Mouse (Mus musculus) intestine, embryonic 14.5 days (tissue): Measurements from ENCODE around the gene Nop9. TPM values are rescaled to one million over a fixed set of nuclear protein-coding genes. Genes with fewer than 3 reads are reported as not detected.
A peak's percentile ranks its signal among the peaks of the same experiment; 100 is the strongest.

Experiments
- ATAC-seq: fragments of 200-750 bp; cut with Nextera tagmentation; replicated peaks from 2 replicates; pipeline ENCODE4 v1.8.0; 2017; ENCODE audit warnings: low read depth, moderate number of reproducible peaks, moderate TSS enrichment, moderate library complexity; ENCODE audit not compliant: low FRiP score, low TSS enrichment
- DNase-seq: peaks from one replicate; pipeline ENCODE4 v3.0.0-alpha.2; 2018; ENCODE audit warnings: low spot score
- H3K27ac ChIP-seq: fragments of 300-500 bp; sonication (generic); 2 replicates; pipeline ENCODE4 v1.5.1; 2014; ENCODE audit warnings: low read depth, mild to moderate bottlenecking, control low read depth
- H3K27me3 ChIP-seq: fragments of 300-500 bp; sonication (generic); replicated peaks from 2 replicates; pipeline ENCODE4 v1.6.1; 2014; ENCODE audit warnings: low read length, control low read depth; ENCODE audit not compliant: control insufficient read depth, insufficient read depth
- H3K36me3 ChIP-seq: fragments of 300-500 bp; sonication (generic); 2 replicates; pipeline ENCODE4 v1.6.1; 2014; ENCODE audit warnings: low read length, control low read depth; ENCODE audit not compliant: control insufficient read depth, insufficient read depth
- H3K4me1 ChIP-seq: fragments of 300-500 bp; sonication (generic); replicated peaks from 2 replicates; pipeline ENCODE4 v1.6.1; 2014; ENCODE audit warnings: low read length, control low read depth, mixed read lengths; ENCODE audit not compliant: control insufficient read depth, insufficient read depth
- H3K4me2 ChIP-seq: fragments of 300-500 bp; sonication (generic); 2 replicates; pipeline ENCODE4 v1.6.1; 2014; ENCODE audit warnings: low read length
- H3K4me3 ChIP-seq: fragments of 300-500 bp; sonication (generic); 2 replicates; pipeline ENCODE4 v1.5.1; 2014; ENCODE audit warnings: low read depth, low read length, control low read depth, mixed read lengths
- H3K9ac ChIP-seq: fragments of 300-500 bp; sonication (generic); 2 replicates; pipeline ENCODE4 v1.6.1; 2014; ENCODE audit warnings: mild to moderate bottlenecking, low read length
- H3K9me3 ChIP-seq: fragments of 300-500 bp; sonication (generic); 2 replicates; pipeline ENCODE4 v1.6.1; 2016; ENCODE audit warnings: low read length, control low read depth; ENCODE audit not compliant: control insufficient read depth
- WGBS: fragments of 180-500 bp; shearing (Covaris S2); extraction: QIAGEN DNeasy Blood & Tissue Kit; methylation state at CpG from one replicate; pipeline ENCODE4 v1.1.7; 2014; 5-methylcytosine and 5-hydroxymethylcytosine counted together
- polyA plus RNA-seq: library from polyadenylated mRNA; unstranded; fragments of >200 nt; fragmentation: Nextera tagmentation; extraction: Ambion mirVana; gene quantifications from 2 replicates; pipeline ENCODE4 v1.2.1, GENCODE M21; 2014

Nop9 gene
- polyA plus RNA-seq: 42.8 and 45.0 TPM in 2 replicates

GRCm38 (mm10) chr14:55745180-55745860 lies at the start of gene Nop9, which contains the start of gene Dhrs1:
Gene Nop9 (plus strand): TSS chr14:55745693.
Gene Dhrs1 (minus strand): TSS chr14:55745690.
- H3K4me3 ChIP-seq: peak within 1 kb of the TSS; percentile 95
- H3K27ac ChIP-seq: 0 out of 2 replicates have a peak within 1 kb of the TSS, but pooled peaks have one; percentile 38
- no peaks in the 10 kb centered on the region for H3K27me3 ChIP-seq
- peak; percentile 90 for ATAC-seq
- no peaks in the 10 kb centered on the region for H3K9me3 ChIP-seq
- H3K9ac ChIP-seq: peak within 1 kb of the TSS; percentile 81
- DNase-seq: peak; percentile 99
- H3K36me3 ChIP-seq: peaks cover 52% of the 10 kb centered on the region
- WGBS: 2% methylated on average over 46 of the region's 48 CpGs
- H3K4me2 ChIP-seq: peak within 1 kb of the TSS; percentile 99
- peaks cover 27% of the 10 kb centered on the region for H3K4me1 ChIP-seq

- H3K4me3 ChIP-seq: no peak overlapping the region
- no peak for ATAC-seq
- 80% methylated on average over 4 of the region's 4 CpGs for WGBS
These were observed 48.3 kb upstream of the Nop9 start for GRCm38 (mm10) chr14:55697226-55697625.

GRCm38 (mm10) chr14:55701131-55701530 lies 44.4 kb upstream of the Nop9 start:
- Histone ChIP-seq H3K4me1 (no peaks in the 10 kb centered on the region), H3K9ac (no peak overlapping the region), H3K4me2 (no peak overlapping the region), H3K27me3 (no peaks in the 10 kb centered on the region), H3K27ac (no peak overlapping the region), H3K9me3 (no peaks in the 10 kb centered on the region), H3K36me3 (no peaks in the 10 kb centered on the region), H3K4me3 (no peak overlapping the region)
- ATAC-seq (no peak), DNase-seq (no peak)
- 58% methylated on average over 9 of the region's 9 CpGs for WGBS

More at GRCm38 (mm10) chr14:55697226-55697625, 48.3 kb upstream of the Nop9 start:
- Histone ChIP-seq H3K4me2 (no peak overlapping the region), H3K27me3 (no peaks in the 10 kb centered on the region), H3K9ac (no peak overlapping the region), H3K4me1 (no peaks in the 10 kb centered on the region), H3K27ac (no peak overlapping the region), H3K9me3 (no peaks in the 10 kb centered on the region), H3K36me3 (no peaks in the 10 kb centered on the region)
- no peak for DNase-seq

DNA sequence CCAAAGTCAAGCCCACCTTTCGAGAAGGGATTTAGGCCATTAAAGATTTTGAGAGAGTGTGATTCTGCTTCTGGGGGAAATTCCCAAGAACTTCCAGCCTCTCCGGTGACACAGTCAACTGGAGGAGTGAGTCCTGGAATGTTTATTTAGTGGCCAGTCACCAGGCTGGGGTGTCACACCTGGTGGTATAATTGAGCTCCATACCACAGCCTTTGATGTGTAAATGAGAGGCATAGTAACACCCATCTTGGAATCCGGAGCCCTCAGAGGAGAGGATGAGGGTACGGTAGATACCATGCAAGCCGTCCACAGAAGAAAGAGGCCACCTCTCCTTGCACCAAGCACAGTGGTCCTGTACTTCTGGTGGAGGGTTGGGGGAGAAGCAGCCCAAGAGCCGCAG lies 42.7 kb upstream of the Nop9 start:
- DNase-seq (no peak), ATAC-seq (no peak)
- H3K4me3 ChIP-seq: no peak overlapping the region
- H3K36me3 ChIP-seq: no peaks in the 10 kb centered on the region
- no peaks in the 10 kb centered on the region for H3K27me3 ChIP-seq
- H3K9me3 ChIP-seq: no peaks in the 10 kb centered on the region
- 45% methylated on average over 6 of the region's 6 CpGs for WGBS
- no peaks in the 10 kb centered on the region for H3K4me1 ChIP-seq
- H3K9ac ChIP-seq: no peak overlapping the region
- H3K27ac ChIP-seq: no peak overlapping the region
- no peak overlapping the region for H3K4me2 ChIP-seq

DNA sequence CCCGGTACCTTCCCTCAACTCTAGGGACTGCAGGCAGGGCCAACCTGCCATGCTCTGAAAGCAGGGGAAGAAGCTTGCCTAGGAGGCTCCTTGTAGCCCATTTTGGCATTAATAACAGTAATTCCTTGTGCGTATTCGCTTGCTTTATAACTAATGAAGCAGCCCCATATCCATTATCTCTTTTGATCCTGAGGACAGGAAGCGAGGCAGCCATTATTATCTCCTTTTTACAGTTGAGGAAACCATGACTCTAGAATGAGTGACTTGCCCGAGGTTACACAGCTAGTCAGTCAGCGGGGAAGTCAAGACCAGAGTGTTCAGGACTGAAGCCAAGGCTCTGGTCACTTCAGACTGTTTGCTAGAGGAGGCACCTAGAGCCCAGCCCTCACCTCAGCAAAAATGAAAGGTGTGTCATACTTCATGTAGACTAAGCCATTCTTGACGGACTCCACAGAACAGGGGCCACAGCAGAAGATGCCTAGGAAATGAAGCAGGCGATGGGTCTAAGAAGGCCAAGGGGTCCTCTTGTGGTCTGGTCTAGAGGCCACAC lies 39.4 kb upstream of the Nop9 start:
- WGBS: 86% methylated on average over 8 of the region's 8 CpGs
- Histone ChIP-seq H3K4me1 (no peaks in the 10 kb centered on the region), H3K36me3 (no peaks in the 10 kb centered on the region), H3K27me3 (no peaks in the 10 kb centered on the region), H3K4me2 (no peak overlapping the region), H3K4me3 (no peak overlapping the region), H3K27ac (no peak overlapping the region), H3K9me3 (no peaks in the 10 kb centered on the region), H3K9ac (no peak overlapping the region)
- ATAC-seq (no peak), DNase-seq (no peak)

DNA sequence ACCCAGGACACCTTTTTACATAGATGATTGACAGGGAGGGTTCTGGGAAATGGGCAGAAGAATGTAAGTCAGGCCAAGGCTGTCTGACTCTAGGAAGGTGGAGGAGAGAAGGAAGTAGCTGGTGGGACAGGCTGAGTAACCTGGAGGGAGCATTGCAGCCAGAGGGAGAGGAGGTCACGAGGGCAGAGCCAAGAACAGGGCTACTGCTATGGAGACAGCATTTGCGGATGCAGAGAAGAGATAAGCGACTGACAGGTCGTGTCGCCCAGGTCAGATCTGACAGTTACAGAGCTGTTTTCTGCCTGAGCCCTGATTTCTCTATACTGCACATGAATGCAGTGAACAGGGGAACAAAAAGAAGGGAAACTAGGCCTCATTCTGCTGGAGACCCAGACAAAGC lies 38.1 kb upstream of the Nop9 start:
- Histone ChIP-seq H3K4me2 (no peak overlapping the region), H3K27ac (no peak overlapping the region), H3K36me3 (no peaks in the 10 kb centered on the region), H3K27me3 (0 out of 2 replicates have a peak, but pooled peaks cover under 1% of the 10 kb centered on the region), H3K4me1 (no peaks in the 10 kb centered on the region), H3K9me3 (no peaks in the 10 kb centered on the region), H3K4me3 (no peak overlapping the region), H3K9ac (no peak overlapping the region)
- whole genome bisulfite sequencing: 67% methylated on average over 5 of the region's 5 CpGs
- ATAC-seq (no peak), DNase-seq (no peak)

- H3K36me3 ChIP-seq: no peaks in the 10 kb centered on the region
- H3K27ac ChIP-seq: no peak overlapping the region
- no peak overlapping the region for H3K4me3 ChIP-seq
- ATAC-seq: no peak
- H3K27me3 ChIP-seq: peaks cover 8% of the 10 kb centered on the region; the same call in 1 of the 2 replicates
- peaks cover 9% of the 10 kb centered on the region; the same call in 1 of the 2 replicates for H3K4me1 ChIP-seq
- H3K9me3 ChIP-seq: no peaks in the 10 kb centered on the region
- no peak overlapping the region for H3K4me2 ChIP-seq
- 79% methylated on average over 4 of the region's 4 CpGs for WGBS
- H3K9ac ChIP-seq: no peak overlapping the region
- no peak for DNase-seq
These were observed 36.0 kb upstream of the Nop9 start for GRCm38 (mm10) chr14:55709509-55709908.

- H3K27ac ChIP-seq: no peak overlapping the region
- no peak overlapping the region for H3K4me3 ChIP-seq
- H3K4me2 ChIP-seq: no peak overlapping the region
- peaks cover 9% of the 10 kb centered on the region; the same call in 1 of the 2 replicates for H3K4me1 ChIP-seq
- no peak for ATAC-seq
- peaks cover 8% of the 10 kb centered on the region for H3K36me3 ChIP-seq
- no peak overlapping the region for H3K9ac ChIP-seq
- DNase-seq: no peak
- WGBS: 82% methylated on average over 7 of the region's 7 CpGs
- no peaks in the 10 kb centered on the region for H3K9me3 ChIP-seq
- peaks cover 8% of the 10 kb centered on the region; the same call in 1 of the 2 replicates for H3K27me3 ChIP-seq
These were observed 33.7 kb upstream of the Nop9 start for GRCm38 (mm10) chr14:55711786-55712185.
